Mouse (Mus musculus) embryonic facial prominence, embryonic 11.5 days (tissue): Measurements from ENCODE around the gene Mettl23. TPM values are rescaled to one million over a fixed set of nuclear protein-coding genes. Genes with fewer than 3 reads are reported as not detected.

ENCODE experiments used
- ATAC-seq: fragments of 200-750 bp; cut with Nextera tagmentation; replicated peaks from 2 replicates; pipeline ENCODE4 v1.8.0; 2017; ENCODE audit warnings: low read depth; ENCODE audit not compliant: insufficient number of reproducible peaks, low FRiP score, low TSS enrichment
- DNase-seq: peaks from one replicate; pipeline ENCODE4 v3.0.0-alpha.2; 2015; ENCODE audit warnings: low spot score
- H3K27ac ChIP-seq: fragments of 300-500 bp; sonication (generic); replicated peaks from 2 replicates; pipeline ENCODE4 v1.5.1; 2014; ENCODE audit warnings: mild to moderate bottlenecking, low read depth, low read length, control low read depth
- H3K27me3 ChIP-seq: fragments of 300-500 bp; sonication (generic); 2 replicates; pipeline ENCODE4 v1.6.1; 2014; ENCODE audit warnings: mild to moderate bottlenecking, low read length, moderate library complexity, mixed read lengths; ENCODE audit not compliant: control insufficient read depth, insufficient read depth
- H3K36me3 ChIP-seq: fragments of 300-500 bp; sonication (generic); replicated peaks from 2 replicates; pipeline ENCODE4 v1.6.1; 2014; ENCODE audit warnings: low read depth, mild to moderate bottlenecking, low read length, moderate library complexity, mixed read lengths; ENCODE audit not compliant: control insufficient read depth, insufficient read depth
- H3K4me1 ChIP-seq: fragments of 300-500 bp; sonication (generic); 2 replicates; pipeline ENCODE4 v1.6.1; 2014; ENCODE audit warnings: low read length, mixed read lengths; ENCODE audit not compliant: control insufficient read depth, insufficient read depth
- H3K4me2 ChIP-seq: fragments of 300-500 bp; sonication (generic); 2 replicates; pipeline ENCODE4 v1.6.1; 2014; ENCODE audit warnings: low read depth, mild to moderate bottlenecking, control low read depth, low read length, moderate library complexity
- H3K4me3 ChIP-seq: fragments of 300-500 bp; sonication (generic); 2 replicates; pipeline ENCODE4 v1.5.1; 2014; ENCODE audit warnings: low read depth, low read length, control low read depth
- H3K9ac ChIP-seq: fragments of 300-500 bp; sonication (generic); replicated peaks from 2 replicates; pipeline ENCODE4 v1.6.1; 2014; ENCODE audit warnings: mild to moderate bottlenecking, control low read depth, low read length
- H3K9me3 ChIP-seq: fragments of 300-500 bp; sonication (generic); replicated peaks from 2 replicates; pipeline ENCODE4 v1.6.1; 2016; ENCODE audit warnings: mild to moderate bottlenecking, low read length, inconsistent platforms, mixed read lengths; ENCODE audit not compliant: control insufficient read depth
- WGBS: fragments of 180-500 bp; shearing (Covaris S2); extraction: QIAGEN DNeasy Blood & Tissue Kit; methylation state at CpG from one replicate; pipeline ENCODE4 v1.1.7; 2014; 5-methylcytosine and 5-hydroxymethylcytosine counted together
- polyA plus RNA-seq: library from polyadenylated mRNA; unstranded; fragments of >200 nt; fragmentation: Nextera tagmentation; extraction: Ambion mirVana; gene quantifications from 2 replicates; pipeline ENCODE4 v1.2.1, GENCODE M21; 2014

Gene Mettl23
- polyA plus RNA-seq, 1 experiment from 2014 or later = 67.0 TPM

DNA sequence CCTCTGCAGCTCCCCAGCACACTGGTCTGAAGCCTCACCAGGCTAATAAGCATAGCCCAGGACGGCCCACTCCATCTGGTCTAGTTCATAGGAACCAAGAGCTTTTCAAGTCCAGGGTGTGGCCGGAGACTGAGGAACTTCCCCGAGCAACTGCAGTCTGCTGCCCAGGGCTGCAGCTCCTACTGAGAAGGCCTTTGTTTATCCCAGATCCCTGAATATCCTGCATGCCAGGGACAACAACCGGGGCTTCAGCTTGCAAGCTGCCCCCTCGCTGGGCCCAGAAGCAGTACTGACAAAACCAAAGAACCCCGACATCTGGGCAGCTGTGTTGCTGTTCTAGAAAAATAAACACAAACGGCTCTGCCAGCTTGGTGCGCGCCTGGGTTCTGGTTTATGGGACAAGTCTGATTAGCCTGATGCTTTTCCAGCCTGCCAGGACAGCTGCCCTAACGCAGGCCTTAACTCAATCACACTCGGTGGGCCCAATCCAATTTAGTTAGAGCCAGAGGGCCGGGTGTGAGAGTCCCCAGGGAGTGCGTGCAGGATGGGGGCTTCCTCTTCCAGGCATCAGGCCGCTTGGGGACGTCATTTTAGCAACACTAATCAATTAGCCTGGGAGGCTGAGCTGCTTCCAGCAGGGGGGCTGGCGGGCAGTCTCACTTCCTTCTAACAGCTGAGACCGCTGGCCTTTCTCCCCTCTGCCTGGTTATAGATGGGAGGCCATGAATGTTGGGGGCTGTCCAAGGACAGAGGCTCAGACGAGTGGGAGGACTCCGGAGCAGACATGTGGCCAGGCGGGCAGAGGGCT, 28.8 kb upstream of the Mettl23 start:
- 4% methylated on average over 20 of the region's 20 CpGs for WGBS
- Histone ChIP-seq H3K9me3 (no peaks in the 10 kb centered on the region), H3K36me3 (no peaks in the 10 kb centered on the region), H3K27me3 (no peaks in the 10 kb centered on the region), H3K4me3 (no peak overlapping the region), H3K4me1 (peaks cover 27% of the 10 kb centered on the region), H3K9ac (peak overlapping the region; percentile 34), H3K4me2 (no peak overlapping the region), H3K27ac (peak overlapping the region; percentile 87)
- no peak for ATAC-seq
- peak; percentile 66 for DNase-seq

DNA sequence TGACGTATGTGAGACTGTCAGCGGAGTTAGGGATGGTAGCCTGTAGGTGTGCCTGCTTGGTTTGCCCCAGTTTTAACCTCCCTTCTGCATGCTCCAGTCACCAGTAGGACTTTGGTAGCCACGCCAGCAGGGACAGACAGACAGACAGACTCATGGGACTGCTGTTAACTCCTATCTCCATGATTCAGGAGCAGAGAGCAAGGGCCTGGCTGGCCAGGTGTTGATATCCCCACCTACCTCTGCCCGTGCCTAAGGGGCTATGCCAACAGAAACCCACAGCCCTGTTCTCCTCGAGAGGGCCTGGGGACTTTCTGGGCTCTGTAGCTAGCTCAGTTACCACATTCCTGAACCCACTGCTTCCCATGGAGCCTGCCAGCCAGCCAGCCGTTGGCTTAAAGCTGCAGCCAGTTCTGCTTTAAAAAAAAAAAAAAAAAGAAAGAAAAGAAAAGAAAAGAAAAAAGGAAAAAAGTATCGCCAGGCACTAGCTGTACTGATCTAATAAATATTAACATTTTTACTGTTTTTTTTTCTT, 28.1 kb upstream of the Mettl23 start:
- ATAC-seq = no peak
- Histone ChIP-seq H3K4me1 (peaks cover 27% of the 10 kb centered on the region), H3K4me3 (no peak overlapping the region), H3K27me3 (no peaks in the 10 kb centered on the region), H3K36me3 (no peaks in the 10 kb centered on the region), H3K9me3 (no peaks in the 10 kb centered on the region), H3K9ac (peak overlapping the region; percentile 2; the same call in 1 of the 2 replicates), H3K4me2 (no peak overlapping the region), H3K27ac (peak overlapping the region; percentile 87)
- DNase-seq = peak; percentile 44
- 22% methylated on average over 7 of the region's 7 CpGs for WGBS

DNA sequence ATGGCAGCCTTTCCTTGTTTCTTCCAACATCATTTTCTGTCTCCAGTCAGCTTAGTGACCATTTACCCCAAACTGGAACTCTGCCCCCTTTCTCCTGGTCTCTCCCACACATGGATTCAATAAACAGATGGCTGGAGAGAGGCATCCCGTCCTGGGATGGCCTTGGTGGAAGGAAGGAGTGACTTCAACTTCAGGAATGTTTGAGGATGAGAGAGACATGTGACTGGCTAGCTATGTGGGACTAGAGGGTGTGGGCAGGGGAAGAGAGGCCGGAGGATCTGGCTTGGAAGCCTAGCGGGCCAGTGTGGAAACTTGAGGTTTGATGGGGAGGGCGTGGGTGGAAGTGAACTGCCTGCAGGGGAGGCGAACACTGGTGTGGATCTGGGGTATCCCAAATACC, 26.3 kb upstream of the Mettl23 start:
- DNase-seq = no peak
- no peaks in the 10 kb centered on the region for H3K27me3 ChIP-seq
- H3K36me3 ChIP-seq = no peaks in the 10 kb centered on the region
- no peak for ATAC-seq
- H3K9me3 ChIP-seq = no peaks in the 10 kb centered on the region
- no peak overlapping the region for H3K4me2 ChIP-seq
- H3K9ac ChIP-seq = no peak overlapping the region
- H3K27ac ChIP-seq = no peak overlapping the region
- 68% methylated on average over 5 of the region's 5 CpGs for WGBS
- H3K4me1 ChIP-seq = peaks cover 27% of the 10 kb centered on the region
- H3K4me3 ChIP-seq = no peak overlapping the region

DNA sequence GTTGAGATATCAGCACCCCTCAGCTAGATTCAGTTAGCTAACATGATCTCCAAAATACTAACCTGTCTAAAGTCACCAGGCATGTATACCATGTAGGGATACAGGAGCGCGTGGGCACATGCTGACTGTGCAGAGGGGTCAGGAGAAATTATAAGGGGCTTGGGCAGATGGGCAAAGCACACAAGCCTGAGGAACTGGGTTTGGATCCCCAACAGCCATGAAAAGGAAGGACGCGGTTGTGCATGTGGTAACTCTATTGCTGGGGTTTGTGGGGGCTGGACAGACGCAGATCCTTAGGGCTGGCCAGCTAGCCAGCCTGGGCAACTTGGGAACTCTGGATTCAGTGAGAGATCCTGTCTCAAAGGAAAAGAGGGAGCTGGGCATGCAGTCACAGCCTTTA, 25.5 kb upstream of the Mettl23 start:
- H3K27ac ChIP-seq = no peak overlapping the region
- H3K4me1 ChIP-seq = peaks cover 25% of the 10 kb centered on the region
- no peak overlapping the region for H3K4me2 ChIP-seq
- no peak for ATAC-seq
- H3K27me3 ChIP-seq = no peaks in the 10 kb centered on the region
- no peak overlapping the region for H3K4me3 ChIP-seq
- no peak for DNase-seq
- H3K9me3 ChIP-seq = no peaks in the 10 kb centered on the region
- 97% methylated on average over 5 of the region's 5 CpGs for WGBS
- H3K9ac ChIP-seq = no peak overlapping the region
- H3K36me3 ChIP-seq = no peaks in the 10 kb centered on the region

DNA sequence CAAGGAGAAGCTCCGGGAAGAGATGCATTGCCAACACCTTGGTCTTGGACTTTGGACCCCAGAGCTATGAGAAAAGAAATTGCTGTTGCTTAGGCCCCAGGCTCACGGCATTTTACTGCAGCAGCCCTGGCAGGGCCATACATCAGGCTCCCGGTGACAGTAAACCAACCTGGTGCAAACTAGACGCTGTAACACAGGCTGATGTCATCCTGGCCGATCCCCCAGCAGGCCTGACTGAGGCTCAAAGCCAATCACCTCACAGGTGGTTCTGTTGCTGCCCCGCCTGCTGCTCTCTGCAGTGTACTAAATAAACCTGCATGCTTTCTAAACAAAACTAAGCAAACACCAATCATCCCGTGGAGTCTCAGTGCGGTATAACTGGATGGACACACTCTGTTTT, 24.4 kb upstream of the Mettl23 start:
- Histone ChIP-seq H3K4me1 (peaks cover 13% of the 10 kb centered on the region), H3K27ac (no peak overlapping the region), H3K27me3 (no peaks in the 10 kb centered on the region), H3K9me3 (no peaks in the 10 kb centered on the region), H3K36me3 (no peaks in the 10 kb centered on the region), H3K9ac (no peak overlapping the region), H3K4me3 (no peak overlapping the region), H3K4me2 (no peak overlapping the region)
- DNase-seq (no peak), ATAC-seq (no peak)
- 77% methylated on average over 8 of the region's 8 CpGs for WGBS

DNA sequence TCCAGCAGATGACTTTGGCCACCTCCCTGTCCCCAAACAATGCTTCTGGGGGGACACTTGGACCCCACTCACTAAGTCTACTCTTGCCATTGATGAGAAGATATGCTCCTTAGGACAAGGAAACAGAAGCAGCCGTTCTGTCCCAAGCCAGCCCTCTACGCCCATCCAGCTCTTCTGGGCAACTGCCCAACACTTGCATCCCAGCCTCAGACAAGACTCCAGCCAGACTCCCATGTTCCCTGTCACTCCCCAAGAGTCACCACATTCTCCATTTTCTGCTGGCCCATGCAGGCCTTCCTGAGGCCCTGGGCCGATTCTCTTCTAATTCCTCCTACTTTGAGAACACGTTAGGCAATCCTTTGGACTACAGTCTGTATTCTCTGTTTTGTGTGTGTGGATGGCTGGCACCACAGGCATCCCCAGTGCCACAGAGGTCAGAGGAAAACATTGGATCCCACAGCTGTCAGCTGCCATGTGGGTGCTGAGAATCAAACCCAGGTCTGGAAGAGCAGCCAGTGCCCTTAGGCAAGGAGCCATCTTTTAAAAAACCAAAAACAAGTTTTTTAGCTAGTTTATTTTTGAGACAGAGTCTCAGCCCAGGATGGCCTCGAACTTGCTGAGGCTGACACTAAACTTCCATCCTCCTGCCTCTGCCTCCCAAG, 23.0 kb upstream of the Mettl23 start:
- Histone ChIP-seq H3K9me3 (no peaks in the 10 kb centered on the region), H3K36me3 (no peaks in the 10 kb centered on the region), H3K27me3 (no peaks in the 10 kb centered on the region), H3K4me2 (no peak overlapping the region), H3K4me3 (no peak overlapping the region), H3K4me1 (peaks cover 3% of the 10 kb centered on the region), H3K9ac (no peak overlapping the region), H3K27ac (no peak overlapping the region)
- WGBS = 89% methylated on average over 5 of the region's 5 CpGs
- no peak for ATAC-seq
- no peak for DNase-seq

DNA sequence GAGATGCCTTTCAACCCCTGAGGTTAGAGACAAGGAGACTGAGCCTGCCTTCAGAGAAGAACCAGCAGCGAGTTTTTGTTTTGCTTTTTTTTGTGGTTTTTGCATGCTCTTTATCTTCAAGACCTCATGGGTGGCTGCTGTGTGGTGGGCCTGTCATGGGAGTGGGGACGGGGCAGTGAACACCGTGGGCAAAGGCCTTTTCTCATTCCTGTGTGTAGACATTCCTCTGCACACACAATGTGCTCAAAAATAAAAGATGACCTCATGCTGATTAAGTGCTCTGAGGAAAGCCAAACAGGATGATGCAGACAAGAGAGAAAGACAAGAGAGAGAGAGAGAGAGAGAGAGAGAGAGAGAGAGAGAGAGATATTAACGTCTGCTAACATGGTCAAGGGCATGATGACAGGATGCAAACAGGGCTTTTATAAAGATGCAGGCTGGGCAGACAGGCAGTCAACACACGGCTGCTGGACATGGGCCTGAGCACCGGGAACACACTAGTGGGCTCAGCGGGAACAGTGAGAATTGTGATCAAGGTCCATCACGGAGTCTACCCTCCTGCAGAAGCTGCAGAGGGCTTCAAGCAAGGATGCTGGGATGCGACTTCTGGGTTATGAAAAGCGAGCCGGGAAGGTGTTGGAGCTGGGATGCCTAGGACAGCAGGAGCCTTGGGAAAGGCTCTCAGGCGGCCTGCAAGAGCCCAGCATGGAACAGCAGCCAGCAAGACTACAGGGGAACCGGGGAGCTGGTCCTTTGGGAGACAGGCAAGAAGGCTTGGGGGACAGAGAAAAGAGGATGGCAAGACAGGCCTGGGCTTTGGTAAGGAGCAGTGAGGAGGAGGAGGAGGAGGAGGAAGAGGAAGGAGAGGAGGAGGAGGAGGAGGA, 21.8 kb upstream of the Mettl23 start:
- H3K27ac ChIP-seq = no peak overlapping the region
- no peaks in the 10 kb centered on the region for H3K9me3 ChIP-seq
- no peak overlapping the region for H3K4me2 ChIP-seq
- ATAC-seq (no peak), DNase-seq (no peak)
- no peaks in the 10 kb centered on the region for H3K36me3 ChIP-seq
- no peak overlapping the region for H3K9ac ChIP-seq
- H3K4me3 ChIP-seq = no peak overlapping the region
- no peaks in the 10 kb centered on the region for H3K27me3 ChIP-seq
- WGBS = 66% methylated on average over 13 of the region's 13 CpGs
- no peaks in the 10 kb centered on the region for H3K4me1 ChIP-seq
